Mouse (Mus musculus) forebrain, postnatal 0 days (tissue): ENCODE results near the gene Gm12253. TPM values are rescaled to one million over a fixed set of nuclear protein-coding genes. Genes with fewer than 3 reads are reported as not detected.
A peak's percentile ranks its signal among the peaks of the same experiment; 100 is the strongest.

Source experiments
- ATAC-seq: fragments of 200-750 bp; cut with Nextera tagmentation; 2 replicates; pipeline ENCODE4 v1.8.0; 2017; ENCODE audit warnings: mild to moderate bottlenecking, moderate library complexity
- DNase-seq: peaks from one replicate; pipeline ENCODE4 v3.0.0-alpha.2; 2015
- H3K27ac ChIP-seq: fragments of 300-500 bp; sonication (generic); 2 replicates; pipeline ENCODE4 v1.5.1; 2014; ENCODE audit warnings: low read depth, mild to moderate bottlenecking, antibody characterized with exemption, low read length, moderate library complexity, mixed read lengths
- H3K27me3 ChIP-seq: fragments of 300-500 bp; sonication (generic); 2 replicates; pipeline ENCODE4 v1.6.1; 2014; ENCODE audit warnings: mild to moderate bottlenecking, low read length, mixed read lengths; ENCODE audit not compliant: insufficient read depth
- H3K36me3 ChIP-seq: fragments of 300-500 bp; sonication (generic); 2 replicates; pipeline ENCODE4 v1.6.1; 2014; ENCODE audit warnings: mild to moderate bottlenecking, moderate library complexity; ENCODE audit not compliant: insufficient read depth
- H3K4me1 ChIP-seq: fragments of 300-500 bp; sonication (generic); 2 replicates; pipeline ENCODE4 v1.6.1; 2014; ENCODE audit warnings: antibody characterized with exemption; ENCODE audit not compliant: insufficient read depth
- H3K4me2 ChIP-seq: fragments of 300-500 bp; sonication (generic); 2 replicates; pipeline ENCODE4 v1.6.1; 2014; ENCODE audit warnings: low read depth, mild to moderate bottlenecking, moderate library complexity
- H3K4me3 ChIP-seq: fragments of 300-500 bp; sonication (generic); 2 replicates; pipeline ENCODE4 v1.5.1; 2014; ENCODE audit warnings: low read depth, low read length, mixed read lengths
- H3K9ac ChIP-seq: fragments of 300-500 bp; sonication (generic); 2 replicates; pipeline ENCODE4 v1.6.1; 2014; ENCODE audit warnings: mild to moderate bottlenecking
- H3K9me3 ChIP-seq: fragments of 300-500 bp; sonication (generic); 2 replicates; pipeline ENCODE4 v1.6.1; 2016; ENCODE audit warnings: low read length
- CTCF ChIP-seq: sonication (generic); IDR thresholded peaks from 2 replicates; pipeline ENCODE4 v1.5.1; 2016; ENCODE audit warnings: antibody characterized with exemption, control low read depth, low read depth
- WGBS: fragments of 180-500 bp; shearing (Covaris S2); extraction: QIAGEN DNeasy Blood & Tissue Kit; methylation state at CpG from one replicate; pipeline ENCODE4 v1.1.7; 2014; 5-methylcytosine and 5-hydroxymethylcytosine counted together
- polyA plus RNA-seq: library from polyadenylated mRNA; unstranded; fragments of >200 nt; fragmentation: Nextera tagmentation; extraction: Ambion mirVana; gene quantifications from 2 replicates; pipeline ENCODE4 v1.2.1, GENCODE M21; 2015
- total RNA-seq: library from RNA; depleted of rRNA; stranded (reverse); fragments of >200 nt; gene quantifications from 2 replicates; pipeline ENCODE4 v1.2.3, GENCODE M21; 2014; rRNA removed

Gm12253 gene
- not detected in 2 replicates for total RNA-seq
- not detected in 2 replicates for polyA plus RNA-seq

- 86% methylated on average over 3 of the region's 3 CpGs for WGBS
- H3K36me3 ChIP-seq, result no peaks in the 10 kb centered on the region
- no peaks in the 10 kb centered on the region for H3K9me3 ChIP-seq
- no peak for ATAC-seq
- no peak within 1 kb of the TSS for H3K9ac ChIP-seq
- no peaks in the 10 kb centered on the region for H3K27me3 ChIP-seq
- TF ChIP-seq CTCF, result no peak
- DNase-seq, result no peak
- H3K4me3 ChIP-seq, result no peak within 1 kb of the TSS
- no peak within 1 kb of the TSS for H3K27ac ChIP-seq
- H3K4me1 ChIP-seq, result no peaks in the 10 kb centered on the region
- no peak within 1 kb of the TSS for H3K4me2 ChIP-seq
Measured at GRCm38 (mm10) chr11:58432259-58432658, at the start of gene Gm12253. Gene Gm12253 (plus strand): TSS chr11:58432559.

DNA sequence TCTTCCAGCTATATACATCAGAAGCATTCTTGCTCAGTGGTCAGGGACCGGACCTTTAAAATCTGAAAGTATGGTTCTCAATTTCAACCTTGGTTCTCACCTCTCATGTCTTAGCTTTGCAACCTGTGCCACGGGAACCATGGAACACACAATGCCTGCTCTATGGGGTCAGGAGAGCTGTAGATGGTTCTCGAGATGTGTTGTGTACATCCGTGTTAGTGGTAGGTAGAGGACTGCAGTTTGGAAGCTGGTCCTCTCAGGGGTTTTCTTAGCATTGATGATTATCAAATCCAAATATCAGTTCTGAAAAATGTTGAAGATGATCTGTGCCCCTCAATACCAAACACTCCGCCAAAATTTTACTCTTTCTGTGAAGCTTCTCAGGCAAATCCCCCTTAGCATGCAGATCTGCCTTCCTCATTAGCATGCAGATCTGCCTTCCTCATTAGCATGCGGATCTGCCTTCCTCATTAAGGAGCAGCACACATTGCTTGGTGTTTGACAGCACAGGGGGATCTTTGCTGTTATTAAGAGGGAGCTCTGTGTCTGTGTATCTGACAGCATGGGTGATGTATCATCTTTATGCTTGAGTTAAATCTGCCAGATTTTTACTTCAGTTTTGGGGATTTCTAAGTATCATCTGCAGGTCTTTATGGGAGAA, 32.2 kb upstream of the Gm12253 start:
- Histone ChIP-seq H3K4me3 (no peak overlapping the region), H3K27ac (no peak overlapping the region)

DNA sequence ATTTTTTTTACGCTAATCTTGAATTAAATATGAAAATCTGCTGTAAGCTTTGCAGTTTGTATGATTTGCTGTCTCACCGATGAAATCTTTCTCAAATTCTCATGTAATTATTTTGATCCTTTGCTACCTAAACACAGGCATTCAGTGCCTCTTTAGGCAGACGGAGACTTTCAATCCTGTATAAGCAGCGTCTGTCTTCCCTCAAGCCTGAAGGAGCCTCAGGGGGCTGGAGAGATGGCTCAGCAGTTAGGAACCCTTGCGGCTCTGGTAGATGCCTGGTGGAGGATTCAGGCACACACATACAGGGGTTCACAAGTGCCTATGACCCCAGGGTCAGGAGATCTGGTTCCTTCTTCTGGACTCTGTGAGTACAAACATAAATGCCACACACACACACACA, 31.7 kb upstream of the Gm12253 start:
- peak; percentile 86 for ATAC-seq
- Histone ChIP-seq H3K27me3 (no peaks in the 10 kb centered on the region), H3K4me1 (0 out of 2 replicates have a peak, but pooled peaks cover 6% of the 10 kb centered on the region), H3K36me3 (no peaks in the 10 kb centered on the region), H3K9ac (no peak overlapping the region), H3K9me3 (no peaks in the 10 kb centered on the region), H3K4me2 (peak overlapping the region; percentile 24; the same call in 1 of the 2 replicates), H3K27ac (no peak overlapping the region), H3K4me3 (no peak overlapping the region)
- peak; percentile 52 for DNase-seq
- WGBS, result 18% methylated on average over 5 of the region's 5 CpGs
- TF ChIP-seq CTCF, result no peak

More for the DNA sequence above, 32.2 kb upstream of the Gm12253 start:
- Histone ChIP-seq H3K4me1 (0 out of 2 replicates have a peak, but pooled peaks cover 6% of the 10 kb centered on the region), H3K27me3 (no peaks in the 10 kb centered on the region), H3K36me3 (no peaks in the 10 kb centered on the region), H3K9me3 (no peaks in the 10 kb centered on the region), H3K4me2 (peak overlapping the region; percentile 24), H3K9ac (no peak overlapping the region)
- 35% methylated on average over 6 of the region's 6 CpGs for WGBS
- TF ChIP-seq CTCF, result no peak
- DNase-seq (peak; percentile 68), ATAC-seq (peak; percentile 94)

- TF ChIP-seq CTCF, result no peak
- ATAC-seq, result no peak
- Histone ChIP-seq H3K9me3 (no peaks in the 10 kb centered on the region), H3K4me1 (no peaks in the 10 kb centered on the region), H3K36me3 (no peaks in the 10 kb centered on the region), H3K9ac (no peak overlapping the region), H3K4me2 (no peak overlapping the region), H3K4me3 (no peak overlapping the region), H3K27ac (no peak overlapping the region), H3K27me3 (no peaks in the 10 kb centered on the region)
- DNase-seq, result no peak
- 29% methylated on average over 3 of the region's 3 CpGs for WGBS
Measured at GRCm38 (mm10) chr11:58408066-58408465, 24.3 kb upstream of the Gm12253 start.

- DNase-seq (no peak), ATAC-seq (no peak)
- 73% methylated on average over 3 of the region's 3 CpGs for WGBS
- Histone ChIP-seq H3K9me3 (no peaks in the 10 kb centered on the region), H3K4me3 (no peak overlapping the region), H3K36me3 (no peaks in the 10 kb centered on the region), H3K27me3 (no peaks in the 10 kb centered on the region), H3K27ac (no peak overlapping the region), H3K4me1 (no peaks in the 10 kb centered on the region), H3K9ac (no peak overlapping the region), H3K4me2 (no peak overlapping the region)
- TF ChIP-seq CTCF, result no peak
Measured at GRCm38 (mm10) chr11:58418336-58418735, 14.0 kb upstream of the Gm12253 start.

GRCm38 (mm10) chr11:58420815-58421214, 11.5 kb upstream of the Gm12253 start, which contains the start of gene 1810065E05Rik:
Gene 1810065E05Rik (plus strand): TSS chr11:58421111.
- Histone ChIP-seq H3K4me3 (no peak within 1 kb of the TSS), H3K36me3 (no peaks in the 10 kb centered on the region), H3K27ac (no peak within 1 kb of the TSS), H3K27me3 (no peaks in the 10 kb centered on the region), H3K9me3 (no peaks in the 10 kb centered on the region), H3K9ac (no peak within 1 kb of the TSS), H3K4me1 (no peaks in the 10 kb centered on the region), H3K4me2 (no peak within 1 kb of the TSS)
- WGBS, result 75% methylated on average over 1 of the region's 1 CpGs
- no peak for DNase-seq
- TF ChIP-seq CTCF, result no peak
- no peak for ATAC-seq

- H3K27me3 ChIP-seq, result no peaks in the 10 kb centered on the region
- H3K27ac ChIP-seq, result no peak overlapping the region
- DNase-seq (no peak), ATAC-seq (no peak)
- no peak overlapping the region for H3K4me3 ChIP-seq
- no peak overlapping the region for H3K4me2 ChIP-seq
- TF ChIP-seq CTCF, result no peak
- H3K36me3 ChIP-seq, result no peaks in the 10 kb centered on the region
- no peaks in the 10 kb centered on the region for H3K9me3 ChIP-seq
- no peak overlapping the region for H3K9ac ChIP-seq
- 21% methylated on average over 5 of the region's 5 CpGs for WGBS
- H3K4me1 ChIP-seq, result no peaks in the 10 kb centered on the region
Measured at GRCm38 (mm10) chr11:58437866-58438265, 5.5 kb downstream of the Gm12253 start.
